Mouse (Mus musculus) heart, embryonic 13.5 days (tissue): Measurements from ENCODE around the gene Gm20479. TPM values are rescaled to one million over a fixed set of nuclear protein-coding genes. Genes with fewer than 3 reads are reported as not detected.

ENCODE experiments used
- ATAC-seq: fragments of 200-750 bp; cut with Nextera tagmentation; 2 replicates; pipeline ENCODE4 v1.8.0; 2017; ENCODE audit warnings: moderate TSS enrichment; ENCODE audit not compliant: insufficient number of reproducible peaks, low FRiP score, low TSS enrichment; ENCODE audit errors: extremely low read depth
- H3K27ac ChIP-seq: fragments of 300-500 bp; sonication (generic); replicated peaks from 2 replicates; pipeline ENCODE4 v1.5.1; 2015; ENCODE audit warnings: moderate library complexity, mild to moderate bottlenecking, inconsistent platforms
- H3K27me3 ChIP-seq: fragments of 300-500 bp; sonication (generic); replicated peaks from 2 replicates; pipeline ENCODE4 v1.6.1; 2015; ENCODE audit warnings: mild to moderate bottlenecking, inconsistent platforms
- H3K36me3 ChIP-seq: fragments of 300-500 bp; sonication (generic); 2 replicates; pipeline ENCODE4 v1.6.1; 2015; ENCODE audit warnings: mild to moderate bottlenecking, inconsistent platforms
- H3K4me1 ChIP-seq: fragments of 300-500 bp; sonication (generic); 2 replicates; pipeline ENCODE4 v1.6.1; 2015; ENCODE audit warnings: inconsistent platforms
- H3K4me2 ChIP-seq: fragments of 300-500 bp; sonication (generic); 2 replicates; pipeline ENCODE4 v1.6.1; 2015; ENCODE audit warnings: inconsistent platforms, mild to moderate bottlenecking, moderate library complexity
- H3K4me3 ChIP-seq: fragments of 300-500 bp; sonication (generic); 2 replicates; pipeline ENCODE4 v1.5.1; 2015; ENCODE audit warnings: moderate library complexity, mild to moderate bottlenecking, inconsistent platforms
- H3K9ac ChIP-seq: fragments of 300-500 bp; sonication (generic); 2 replicates; pipeline ENCODE4 v1.6.1; 2015; ENCODE audit warnings: inconsistent platforms, mild to moderate bottlenecking, moderate library complexity
- H3K9me3 ChIP-seq: fragments of 300-500 bp; sonication (generic); 2 replicates; pipeline ENCODE4 v1.6.1; 2016; ENCODE audit warnings: inconsistent platforms
- WGBS: fragments of 180-500 bp; shearing (Covaris S2); methylation state at CpG from one replicate; pipeline ENCODE4 v1.1.7; 2015; ENCODE audit warnings: mixed read lengths; 5-methylcytosine and 5-hydroxymethylcytosine counted together
- polyA plus RNA-seq: library from polyadenylated mRNA; unstranded; fragments of >200 nt; fragmentation: Nextera tagmentation; extraction: Ambion mirVana; gene quantifications from 2 replicates; pipeline ENCODE4 v1.2.1, GENCODE M21; 2015

Gm20479 gene
- polyA plus RNA-seq, 1 experiment from 2014 or later, result 0.90 TPM

DNA sequence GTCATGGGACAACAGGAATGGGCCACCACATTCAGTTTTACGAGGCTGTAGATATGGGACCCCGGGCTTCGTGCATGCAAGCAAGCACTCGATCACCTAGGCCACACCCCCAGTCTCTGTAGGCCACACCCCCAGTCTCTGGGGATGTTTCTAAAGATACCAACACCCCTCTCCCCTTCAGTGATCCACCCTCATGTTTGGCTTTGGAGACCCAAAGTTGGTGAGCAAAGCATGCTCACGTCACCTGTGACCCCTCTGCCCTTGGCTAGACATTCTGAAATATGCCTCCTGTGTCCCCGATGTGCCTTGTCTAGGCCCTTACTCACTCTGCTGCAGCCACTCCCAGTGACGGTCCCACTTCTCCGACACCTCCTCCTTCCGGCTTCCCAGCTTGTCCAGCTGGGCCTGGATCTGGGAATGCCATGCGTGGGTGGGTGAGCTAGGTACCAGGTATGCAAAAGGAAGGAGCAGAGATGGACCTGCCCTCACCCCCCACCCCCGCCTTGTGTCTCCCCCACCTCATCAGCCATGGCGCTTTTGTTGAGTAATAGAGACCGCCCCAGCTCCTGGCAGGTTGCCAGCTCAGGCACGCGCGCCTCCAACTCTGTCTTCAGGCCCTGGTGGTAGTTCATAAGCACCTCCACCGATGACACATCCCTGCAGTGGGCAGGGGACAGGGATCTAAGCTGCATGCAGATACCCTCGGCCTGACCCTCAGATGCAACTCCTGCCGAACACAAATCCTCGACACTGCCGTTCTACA, 9.0 kb upstream of the Gm20479 start:
- WGBS, result 38% methylated on average over 21 of the region's 21 CpGs
- H3K27ac ChIP-seq, result no peak overlapping the region
- no peak overlapping the region for H3K4me3 ChIP-seq
- peaks cover 22% of the 10 kb centered on the region for H3K4me1 ChIP-seq
- no peaks in the 10 kb centered on the region for H3K36me3 ChIP-seq
- peaks cover 94% of the 10 kb centered on the region for H3K27me3 ChIP-seq
- no peak overlapping the region for H3K9ac ChIP-seq
- no peak overlapping the region for H3K4me2 ChIP-seq
- ATAC-seq, result no peak
- peaks cover 5% of the 10 kb centered on the region; the same call in 1 of the 2 replicates for H3K9me3 ChIP-seq

DNA sequence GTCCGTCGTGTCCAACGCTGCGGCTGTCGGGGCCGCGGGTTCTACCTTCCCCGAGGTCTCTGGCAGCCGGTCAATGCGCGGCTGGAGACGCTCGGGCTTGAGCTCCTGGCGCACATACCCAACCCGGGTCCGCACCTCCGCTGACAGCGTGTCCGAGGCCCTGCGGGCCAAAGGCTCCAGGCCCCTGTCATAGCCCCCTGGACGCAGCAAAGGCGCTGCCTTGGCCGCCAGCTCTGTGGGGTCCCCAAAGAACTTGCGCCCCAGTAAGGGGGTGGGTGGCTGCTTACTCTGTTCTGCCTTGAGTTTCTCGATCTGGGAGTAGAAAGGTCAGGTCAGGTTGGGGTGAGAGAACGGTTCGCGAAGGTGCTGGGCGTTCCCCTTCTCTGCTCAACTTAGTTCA, 7.2 kb upstream of the Gm20479 start:
- no peaks in the 10 kb centered on the region for H3K36me3 ChIP-seq
- peaks cover 28% of the 10 kb centered on the region for H3K4me1 ChIP-seq
- WGBS, result 5% methylated on average over 29 of the region's 29 CpGs
- no peak for ATAC-seq
- peaks cover 75% of the 10 kb centered on the region for H3K27me3 ChIP-seq
- H3K9me3 ChIP-seq, result no peaks in the 10 kb centered on the region
- H3K9ac ChIP-seq, result no peak overlapping the region; the same call in 1 of the 2 replicates
- H3K4me2 ChIP-seq, result peak overlapping the region; percentile 37
- H3K4me3 ChIP-seq, result peak overlapping the region; percentile 32
- H3K27ac ChIP-seq, result no peak overlapping the region

DNA sequence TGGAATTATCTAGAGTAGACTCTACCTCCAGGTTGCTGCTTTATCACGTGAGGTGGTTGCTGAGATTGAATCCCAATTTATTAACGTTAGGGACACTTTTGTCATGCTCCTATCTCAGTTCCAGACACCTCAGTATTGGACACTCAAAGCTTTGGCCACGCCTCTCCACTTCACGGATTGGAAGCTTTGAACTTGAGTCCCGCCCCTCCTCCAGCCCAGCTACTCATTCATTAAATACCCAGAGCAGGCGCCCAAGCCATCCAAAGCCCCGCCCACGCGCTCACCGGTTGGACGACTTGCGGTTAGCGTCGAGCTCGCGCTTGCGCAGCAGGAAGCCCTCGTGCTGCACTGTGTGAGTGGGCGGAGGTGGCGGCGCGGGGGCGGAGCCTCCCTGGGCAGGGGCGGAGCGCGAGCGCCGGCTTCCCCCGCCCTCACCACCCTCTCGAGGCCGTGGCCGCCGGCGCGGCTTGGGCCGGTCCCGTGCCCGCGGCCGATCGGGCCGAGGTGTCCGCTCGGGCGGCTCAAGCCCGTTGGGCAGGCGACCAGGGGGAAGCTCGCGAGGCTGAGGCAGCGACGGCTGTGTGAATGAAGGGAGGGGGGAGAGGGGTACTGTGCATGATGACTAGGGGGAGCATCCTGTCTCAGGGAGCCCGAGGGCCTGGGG, 4.2 kb upstream of the Gm20479 start:
- under 1% methylated on average over 52 of the region's 52 CpGs for WGBS
- Histone ChIP-seq H3K27ac (0 out of 2 replicates have a peak overlapping the region, but pooled peaks have one; percentile 12), H3K27me3 (peaks cover 45% of the 10 kb centered on the region), H3K9ac (peak overlapping the region; percentile 79), H3K9me3 (no peaks in the 10 kb centered on the region), H3K4me1 (peaks cover 33% of the 10 kb centered on the region), H3K4me2 (peak overlapping the region; percentile 80), H3K4me3 (peak overlapping the region; percentile 54), H3K36me3 (no peaks in the 10 kb centered on the region)
- peak; percentile 95 for ATAC-seq

DNA sequence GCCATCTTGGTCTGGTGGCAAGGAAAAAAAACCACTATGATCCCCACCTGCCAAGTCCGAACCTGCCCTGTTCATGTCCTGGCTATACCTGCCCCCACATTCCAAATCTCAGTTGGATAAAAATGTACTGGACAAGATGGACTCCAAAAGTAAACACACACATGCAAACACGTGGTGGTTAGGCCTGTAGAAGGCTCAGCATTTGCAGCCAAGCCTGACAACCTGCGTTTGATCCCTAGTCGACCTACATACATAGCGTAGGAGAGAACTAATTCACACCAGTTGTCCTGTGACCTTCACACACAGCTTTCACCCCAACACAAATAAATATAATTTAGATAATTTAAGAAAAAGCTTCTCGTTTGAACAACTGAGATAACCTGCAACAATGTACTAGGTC, 3.5 kb upstream of the Gm20479 start:
- Histone ChIP-seq H3K36me3 (no peaks in the 10 kb centered on the region), H3K4me3 (peak overlapping the region; percentile 54), H3K4me2 (peak overlapping the region; percentile 80), H3K27me3 (peaks cover 38% of the 10 kb centered on the region), H3K9ac (no peak overlapping the region), H3K9me3 (no peaks in the 10 kb centered on the region), H3K4me1 (peaks cover 32% of the 10 kb centered on the region), H3K27ac (0 out of 2 replicates have a peak overlapping the region, but pooled peaks have one; percentile 12)
- 48% methylated on average over 6 of the region's 6 CpGs for whole genome bisulfite sequencing
- ATAC-seq, result no peak

DNA sequence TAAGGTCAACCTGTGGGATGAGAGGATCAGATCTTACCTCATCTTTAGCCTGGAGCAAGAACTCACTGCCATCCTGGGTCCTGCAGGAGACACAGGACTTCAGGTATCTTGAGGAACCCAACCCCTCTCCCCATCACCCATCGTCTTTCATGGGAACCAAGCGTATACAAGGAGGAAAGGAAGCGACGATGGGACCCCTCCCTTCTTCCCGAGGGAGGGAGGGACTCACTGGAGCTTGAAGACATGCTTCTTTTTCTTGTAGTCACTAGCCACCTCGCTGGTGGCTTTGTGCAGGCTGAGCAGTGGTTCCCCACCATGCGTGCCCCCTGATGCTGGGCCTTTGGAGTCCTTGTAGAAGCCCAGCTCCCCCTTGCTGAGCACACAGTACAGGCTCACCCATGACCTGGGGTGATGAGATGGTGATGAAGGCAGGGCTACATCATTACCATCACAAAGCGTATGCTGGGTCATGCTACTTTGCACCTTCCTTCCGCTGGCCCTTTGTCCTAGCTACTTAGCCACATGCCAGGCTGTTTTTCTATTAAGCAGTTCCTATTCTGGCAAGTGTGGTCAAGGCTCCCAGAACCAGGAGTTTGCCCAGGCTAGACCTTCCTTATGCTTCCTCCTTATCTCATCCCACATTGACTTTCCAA, 2.6 kb upstream of the Gm20479 start:
- Histone ChIP-seq H3K9ac (no peak overlapping the region), H3K36me3 (no peaks in the 10 kb centered on the region), H3K27me3 (peaks cover 29% of the 10 kb centered on the region), H3K27ac (no peak overlapping the region), H3K4me1 (peaks cover 39% of the 10 kb centered on the region), H3K4me3 (no peak overlapping the region), H3K4me2 (no peak overlapping the region), H3K9me3 (no peaks in the 10 kb centered on the region)
- 88% methylated on average over 9 of the region's 9 CpGs for WGBS
- ATAC-seq, result no peak

DNA sequence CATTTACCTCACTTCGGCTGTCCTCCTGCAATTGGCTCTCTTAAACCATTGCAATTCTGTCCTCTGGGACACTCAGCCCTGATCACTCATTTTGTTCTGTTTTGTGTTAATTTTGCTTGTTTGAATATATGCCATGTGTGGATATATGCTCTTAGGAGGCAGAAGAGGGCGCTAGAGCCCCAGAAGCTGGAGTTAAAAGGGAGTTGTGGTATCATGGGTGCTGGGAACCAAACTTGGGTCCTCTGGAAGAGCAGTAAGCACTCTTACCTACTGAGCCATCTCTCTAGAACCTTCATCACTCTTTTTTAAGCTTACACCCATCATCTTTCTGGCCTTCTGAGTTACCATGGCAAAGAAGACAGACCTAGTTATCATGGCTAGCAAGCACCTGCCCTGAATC, 1.9 kb upstream of the Gm20479 start:
- Histone ChIP-seq H3K4me3 (no peak overlapping the region), H3K9me3 (no peaks in the 10 kb centered on the region), H3K27me3 (peaks cover 23% of the 10 kb centered on the region), H3K4me2 (no peak overlapping the region), H3K36me3 (no peaks in the 10 kb centered on the region), H3K27ac (no peak overlapping the region), H3K9ac (no peak overlapping the region), H3K4me1 (peaks cover 42% of the 10 kb centered on the region)
- WGBS, result 69% methylated on average over 2 of the region's 2 CpGs
- no peak for ATAC-seq

DNA sequence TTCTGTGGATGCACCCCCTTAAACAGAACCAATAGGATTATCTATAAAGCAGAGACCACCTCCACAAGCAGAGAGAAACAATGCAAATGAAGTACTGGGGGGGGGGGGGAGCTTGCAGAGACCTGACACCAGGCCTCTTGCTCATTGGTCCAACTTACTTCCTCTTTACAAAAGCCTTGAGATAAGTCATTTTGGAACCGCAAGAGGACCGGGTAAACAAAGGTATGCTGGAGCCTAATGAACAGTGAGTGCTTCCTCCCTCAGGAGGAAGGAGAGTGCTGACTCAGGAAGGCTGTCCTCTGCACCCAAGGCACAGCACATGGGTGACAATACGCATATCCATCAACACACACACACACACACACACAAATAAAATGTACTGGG, 368 bp upstream of the Gm20479 start:
- H3K9ac ChIP-seq, result peak overlapping the region; percentile 80; the same call in 1 of the 2 replicates
- H3K27ac ChIP-seq, result peak overlapping the region; percentile 86
- no peaks in the 10 kb centered on the region for H3K9me3 ChIP-seq
- no peak for ATAC-seq
- WGBS, result 18% methylated on average over 3 of the region's 3 CpGs
- peak overlapping the region; percentile 90 for H3K4me2 ChIP-seq
- peaks cover 38% of the 10 kb centered on the region for H3K4me1 ChIP-seq
- peaks cover 9% of the 10 kb centered on the region for H3K36me3 ChIP-seq
- H3K27me3 ChIP-seq, result peaks cover 7% of the 10 kb centered on the region
- H3K4me3 ChIP-seq, result peak overlapping the region; percentile 78

DNA sequence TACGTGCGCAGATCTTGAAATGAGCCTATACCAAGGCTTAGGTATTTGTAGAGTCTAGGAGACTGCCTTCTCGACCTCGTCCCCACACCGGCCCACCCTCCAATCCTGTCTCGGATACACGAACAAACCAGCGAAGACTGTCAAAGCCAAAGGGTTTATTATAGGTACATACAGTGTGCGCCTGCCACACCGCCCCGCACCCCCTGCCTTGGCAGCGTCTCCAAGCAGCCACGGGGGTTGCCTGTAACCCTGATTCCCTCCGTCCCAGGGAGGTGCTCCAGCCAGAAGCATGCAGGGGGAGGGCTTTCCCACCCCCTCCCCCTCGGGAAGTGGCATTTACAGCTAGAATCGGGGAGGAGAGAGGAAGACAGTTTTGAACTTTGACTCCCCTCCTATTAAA, 971 bp downstream of the Gm20479 start:
- ATAC-seq, result 0 out of 2 replicates have a peak, but pooled peaks have one; percentile 17
- H3K9ac ChIP-seq, result peak overlapping the region; percentile 80
- peaks cover 37% of the 10 kb centered on the region for H3K4me1 ChIP-seq
- H3K4me2 ChIP-seq, result peak overlapping the region; percentile 90
- peaks cover 23% of the 10 kb centered on the region for H3K36me3 ChIP-seq
- H3K9me3 ChIP-seq, result no peaks in the 10 kb centered on the region
- under 1% methylated on average over 16 of the region's 16 CpGs for WGBS
- no peaks in the 10 kb centered on the region for H3K27me3 ChIP-seq
- peak overlapping the region; percentile 86 for H3K27ac ChIP-seq
- H3K4me3 ChIP-seq, result peak overlapping the region; percentile 78

DNA sequence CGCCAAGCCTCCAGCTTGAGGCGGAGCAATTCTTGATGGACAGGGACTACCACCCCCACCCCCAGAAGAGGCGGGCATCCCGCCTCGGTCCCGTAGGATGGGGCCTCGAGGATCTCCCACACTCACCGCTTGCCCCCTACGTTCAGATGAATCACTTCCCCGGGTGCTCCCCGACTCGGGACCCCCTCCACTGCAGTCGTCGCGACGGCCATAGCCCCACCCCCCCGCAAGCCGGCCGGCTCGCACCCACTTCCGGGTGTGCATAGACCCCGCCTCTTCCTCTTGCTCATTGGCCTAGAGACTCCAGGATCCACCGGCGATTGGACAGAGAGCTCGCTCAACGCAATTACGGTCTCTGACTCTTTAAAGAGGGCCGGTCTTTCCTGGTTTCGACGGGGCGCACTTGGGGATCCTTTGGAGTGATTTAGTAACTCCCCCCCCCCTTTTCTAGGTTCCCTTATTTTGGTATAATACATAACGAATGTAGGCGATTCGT, 1.4 kb downstream of the Gm20479 start, which contains the start of gene Shkbp1:
Shkbp1 (minus strand) TSS at position 275 of the 496 bp plus-strand sequence.
- H3K27me3 ChIP-seq, result no peaks in the 10 kb centered on the region
- peak within 1 kb of the TSS; percentile 78 for H3K4me3 ChIP-seq
- peak within 1 kb of the TSS; percentile 90 for H3K4me2 ChIP-seq
- peak within 1 kb of the TSS; percentile 85 for H3K9ac ChIP-seq
- H3K36me3 ChIP-seq, result peaks cover 24% of the 10 kb centered on the region
- ATAC-seq, result peak; percentile 81
- H3K4me1 ChIP-seq, result peaks cover 33% of the 10 kb centered on the region
- peak within 1 kb of the TSS; percentile 86 for H3K27ac ChIP-seq
- H3K9me3 ChIP-seq, result no peaks in the 10 kb centered on the region
- under 1% methylated on average over 33 of the region's 34 CpGs for WGBS

DNA sequence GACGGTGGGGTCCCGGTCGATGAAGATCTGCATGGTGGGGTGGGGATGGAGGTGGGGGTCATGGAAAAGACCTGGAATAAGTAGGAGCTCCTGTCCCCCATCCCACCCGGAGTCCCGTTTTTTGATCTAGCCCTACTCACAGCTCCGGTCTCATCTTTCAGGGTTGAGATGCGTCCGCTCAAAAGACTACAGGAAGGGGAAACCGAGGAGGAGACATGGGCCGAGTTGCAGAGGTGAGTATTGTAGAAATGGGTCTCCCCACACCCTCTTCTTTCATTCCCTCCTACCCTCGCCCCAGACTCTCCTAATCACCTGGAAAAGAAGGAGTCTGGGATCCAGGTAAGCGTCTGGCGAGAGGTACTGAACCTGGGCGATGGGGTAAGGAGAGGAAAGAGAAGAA, 2.0 kb downstream of the Gm20479 start:
- Histone ChIP-seq H3K4me3 (peak overlapping the region; percentile 78), H3K27ac (peak overlapping the region; percentile 86; the same call in 1 of the 2 replicates), H3K27me3 (no peaks in the 10 kb centered on the region), H3K36me3 (peaks cover 29% of the 10 kb centered on the region), H3K9ac (peak overlapping the region; percentile 85), H3K9me3 (no peaks in the 10 kb centered on the region), H3K4me2 (peak overlapping the region; percentile 90), H3K4me1 (peaks cover 31% of the 10 kb centered on the region)
- ATAC-seq, result no peak
- WGBS, result 8% methylated on average over 14 of the region's 14 CpGs

DNA sequence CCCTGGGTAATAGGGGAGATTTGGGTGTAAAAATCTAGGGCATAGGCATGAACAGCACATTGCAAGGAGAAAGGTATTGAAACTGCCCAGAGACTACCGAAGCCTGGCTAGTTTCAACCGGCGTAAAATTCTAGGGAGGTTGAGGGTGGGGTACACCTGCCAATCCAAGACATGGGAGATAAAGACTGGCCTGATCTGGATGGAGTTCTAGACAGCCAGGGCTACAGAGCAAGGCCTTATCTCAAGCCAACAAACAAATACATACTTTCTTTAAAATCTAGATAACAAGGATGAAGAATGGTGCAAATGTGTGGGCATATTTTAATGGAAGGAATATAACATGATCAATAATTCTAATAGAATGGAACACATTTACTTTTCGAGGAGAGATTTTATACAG, 2.4 kb downstream of the Gm20479 start:
- peak overlapping the region; percentile 85 for H3K9ac ChIP-seq
- H3K27ac ChIP-seq, result no peak overlapping the region
- H3K4me2 ChIP-seq, result peak overlapping the region; percentile 90
- H3K9me3 ChIP-seq, result no peaks in the 10 kb centered on the region
- 38% methylated on average over 4 of the region's 4 CpGs for WGBS
- peaks cover 31% of the 10 kb centered on the region for H3K4me1 ChIP-seq
- peak overlapping the region; percentile 78 for H3K4me3 ChIP-seq
- ATAC-seq, result no peak
- peaks cover 32% of the 10 kb centered on the region for H3K36me3 ChIP-seq
- H3K27me3 ChIP-seq, result no peaks in the 10 kb centered on the region
